Mouse (Mus musculus) kidney, embryonic 16.5 days (tissue): ENCODE measurements around the gene Prkch. TPM values are rescaled to one million over a fixed set of nuclear protein-coding genes. Genes with fewer than 3 reads are reported as not detected.

Experiments used
- ATAC-seq: fragments of 200-750 bp; cut with Nextera tagmentation; 2 replicates; pipeline ENCODE4 v1.8.0; 2017; ENCODE audit warnings: moderate TSS enrichment; ENCODE audit not compliant: low FRiP score, low TSS enrichment
- H3K27ac ChIP-seq: fragments of 300-500 bp; sonication (generic); 2 replicates; pipeline ENCODE4 v1.5.1; 2014; ENCODE audit warnings: low read length
- H3K27me3 ChIP-seq: fragments of 300-500 bp; sonication (generic); 2 replicates; pipeline ENCODE4 v1.6.1; 2014; ENCODE audit warnings: low read length, control low read depth, mixed read lengths; ENCODE audit not compliant: insufficient read depth
- H3K36me3 ChIP-seq: fragments of 300-500 bp; sonication (generic); 2 replicates; pipeline ENCODE4 v1.6.1; 2014; ENCODE audit warnings: low read length, control low read depth, mixed read lengths; ENCODE audit not compliant: insufficient read depth
- H3K4me1 ChIP-seq: fragments of 300-500 bp; sonication (generic); 2 replicates; pipeline ENCODE4 v1.6.1; 2014; ENCODE audit warnings: low read length, control low read depth, mixed read lengths; ENCODE audit not compliant: insufficient read depth
- H3K4me2 ChIP-seq: fragments of 300-500 bp; sonication (generic); replicated peaks from 2 replicates; pipeline ENCODE4 v1.6.1; 2014; ENCODE audit warnings: low read depth, low read length
- H3K4me3 ChIP-seq: fragments of 300-500 bp; sonication (generic); 2 replicates; pipeline ENCODE4 v1.5.1; 2014; ENCODE audit warnings: mild to moderate bottlenecking, low read length
- H3K9ac ChIP-seq: fragments of 300-500 bp; sonication (generic); replicated peaks from 2 replicates; pipeline ENCODE4 v1.6.1; 2014; ENCODE audit warnings: low read length
- H3K9me3 ChIP-seq: fragments of 300-500 bp; sonication (generic); 2 replicates; pipeline ENCODE4 v1.6.1; 2016; ENCODE audit warnings: low read length, control low read depth
- WGBS: fragments of 180-500 bp; shearing (Covaris S2); extraction: QIAGEN DNeasy Blood & Tissue Kit; methylation state at CpG from one replicate; pipeline ENCODE4 v1.1.7; 2014; 5-methylcytosine and 5-hydroxymethylcytosine counted together
- polyA plus RNA-seq: library from polyadenylated mRNA; unstranded; fragments of >200 nt; fragmentation: Nextera tagmentation; extraction: Ambion mirVana; gene quantifications from 2 replicates; pipeline ENCODE4 v1.2.1, GENCODE M21; 2015

Gene Prkch
- polyA plus RNA-seq, 1 experiment from 2014 or later: 9.8 TPM

GRCm38 (mm10) chr12:73663421-73663820 lies 78.8 kb downstream of the Prkch start:
- Histone ChIP-seq H3K4me1 (no peaks in the 10 kb centered on the region), H3K9me3 (no peaks in the 10 kb centered on the region), H3K4me3 (no peak overlapping the region), H3K4me2 (no peak overlapping the region), H3K36me3 (no peaks in the 10 kb centered on the region), H3K9ac (no peak overlapping the region), H3K27me3 (no peaks in the 10 kb centered on the region), H3K27ac (peak overlapping the region; percentile 62)
- 0 out of 2 replicates have a peak, but pooled peaks have one; percentile 27 for ATAC-seq
- WGBS: 69% methylated on average over 3 of the region's 3 CpGs

- Histone ChIP-seq H3K27me3 (no peaks in the 10 kb centered on the region), H3K4me1 (no peaks in the 10 kb centered on the region), H3K9me3 (no peaks in the 10 kb centered on the region), H3K36me3 (no peaks in the 10 kb centered on the region), H3K4me3 (no peak overlapping the region), H3K9ac (no peak overlapping the region), H3K27ac (no peak overlapping the region), H3K4me2 (no peak overlapping the region)
- 88% methylated on average over 2 of the region's 2 CpGs for WGBS
- ATAC-seq: no peak
These were observed 82.1 kb downstream of the Prkch start for GRCm38 (mm10) chr12:73666701-73667100.

- ATAC-seq: no peak
- no peak overlapping the region for H3K9ac ChIP-seq
- no peaks in the 10 kb centered on the region for H3K27me3 ChIP-seq
- no peak overlapping the region for H3K27ac ChIP-seq
- no peaks in the 10 kb centered on the region for H3K36me3 ChIP-seq
- no peak overlapping the region for H3K4me2 ChIP-seq
- H3K9me3 ChIP-seq: no peaks in the 10 kb centered on the region
- H3K4me1 ChIP-seq: no peaks in the 10 kb centered on the region
- no peak overlapping the region for H3K4me3 ChIP-seq
- WGBS: 80% methylated on average over 7 of the region's 7 CpGs
These were observed 83.0 kb downstream of the Prkch start for GRCm38 (mm10) chr12:73667607-73668006.

GRCm38 (mm10) chr12:73670739-73671138 lies 86.1 kb downstream of the Prkch start:
- Histone ChIP-seq H3K36me3 (no peaks in the 10 kb centered on the region), H3K4me2 (no peak overlapping the region), H3K27me3 (no peaks in the 10 kb centered on the region), H3K9me3 (no peaks in the 10 kb centered on the region), H3K4me1 (no peaks in the 10 kb centered on the region), H3K4me3 (no peak overlapping the region), H3K9ac (no peak overlapping the region), H3K27ac (peak overlapping the region; percentile 31)
- WGBS: 72% methylated on average over 6 of the region's 6 CpGs
- no peak for ATAC-seq

- Histone ChIP-seq H3K9me3 (no peaks in the 10 kb centered on the region), H3K27me3 (no peaks in the 10 kb centered on the region), H3K4me1 (no peaks in the 10 kb centered on the region), H3K4me3 (no peak overlapping the region), H3K9ac (no peak overlapping the region), H3K4me2 (no peak overlapping the region), H3K27ac (peak overlapping the region; percentile 51), H3K36me3 (no peaks in the 10 kb centered on the region)
- ATAC-seq: 0 out of 2 replicates have a peak, but pooled peaks have one; percentile 39
- WGBS: 49% methylated on average over 3 of the region's 3 CpGs
These were observed 86.9 kb downstream of the Prkch start for GRCm38 (mm10) chr12:73671540-73671939.

GRCm38 (mm10) chr12:73672007-73672406 lies 87.4 kb downstream of the Prkch start:
- Histone ChIP-seq H3K27ac (peak overlapping the region; percentile 51; the same call in 1 of the 2 replicates), H3K9ac (no peak overlapping the region), H3K4me3 (no peak overlapping the region), H3K36me3 (no peaks in the 10 kb centered on the region), H3K4me1 (no peaks in the 10 kb centered on the region), H3K4me2 (no peak overlapping the region), H3K9me3 (no peaks in the 10 kb centered on the region), H3K27me3 (no peaks in the 10 kb centered on the region)
- no peak for ATAC-seq
- 78% methylated on average over 4 of the region's 4 CpGs for WGBS

- no peak overlapping the region for H3K4me3 ChIP-seq
- H3K9me3 ChIP-seq: no peaks in the 10 kb centered on the region
- ATAC-seq: no peak
- H3K27me3 ChIP-seq: no peaks in the 10 kb centered on the region
- no peaks in the 10 kb centered on the region for H3K36me3 ChIP-seq
- no peak overlapping the region for H3K4me2 ChIP-seq
- H3K9ac ChIP-seq: no peak overlapping the region
- WGBS: 78% methylated on average over 7 of the region's 7 CpGs
- H3K4me1 ChIP-seq: no peaks in the 10 kb centered on the region
- H3K27ac ChIP-seq: no peak overlapping the region
These were observed 89.2 kb downstream of the Prkch start for GRCm38 (mm10) chr12:73673783-73674182.

GRCm38 (mm10) chr12:73675212-73675611 lies 90.6 kb downstream of the Prkch start:
- no peak overlapping the region for H3K27ac ChIP-seq
- H3K9ac ChIP-seq: no peak overlapping the region
- 0 out of 2 replicates have a peak, but pooled peaks cover 7% of the 10 kb centered on the region for H3K4me1 ChIP-seq
- H3K9me3 ChIP-seq: no peaks in the 10 kb centered on the region
- WGBS: 59% methylated on average over 4 of the region's 4 CpGs
- H3K36me3 ChIP-seq: no peaks in the 10 kb centered on the region
- no peak overlapping the region for H3K4me2 ChIP-seq
- H3K27me3 ChIP-seq: no peaks in the 10 kb centered on the region
- no peak overlapping the region for H3K4me3 ChIP-seq
- ATAC-seq: no peak

GRCm38 (mm10) chr12:73679400-73679801 lies 94.8 kb downstream of the Prkch start:
- H3K4me2 ChIP-seq: no peak overlapping the region
- H3K36me3 ChIP-seq: no peaks in the 10 kb centered on the region
- H3K4me3 ChIP-seq: no peak overlapping the region
- WGBS: 22% methylated on average over 7 of the region's 7 CpGs
- H3K27ac ChIP-seq: no peak overlapping the region
- peak; percentile 63; the same call in 1 of the 2 replicates for ATAC-seq
- no peak overlapping the region for H3K9ac ChIP-seq
- no peaks in the 10 kb centered on the region for H3K27me3 ChIP-seq
- 0 out of 2 replicates have a peak, but pooled peaks cover 7% of the 10 kb centered on the region for H3K4me1 ChIP-seq
- no peaks in the 10 kb centered on the region for H3K9me3 ChIP-seq

- Histone ChIP-seq H3K9me3 (no peaks in the 10 kb centered on the region), H3K36me3 (no peaks in the 10 kb centered on the region), H3K27ac (peak overlapping the region; percentile 48; the same call in 1 of the 2 replicates), H3K27me3 (no peaks in the 10 kb centered on the region), H3K4me2 (no peak overlapping the region), H3K4me3 (no peak overlapping the region), H3K9ac (no peak overlapping the region), H3K4me1 (peaks cover 7% of the 10 kb centered on the region; the same call in 1 of the 2 replicates)
- 71% methylated on average over 7 of the region's 7 CpGs for WGBS
- no peak for ATAC-seq
These were observed 98.3 kb downstream of the Prkch start for GRCm38 (mm10) chr12:73682921-73683346.
